Mouse (Mus musculus): ENCODE measurements around the gene Gm17349. TPM values are rescaled to one million over a fixed set of nuclear protein-coding genes. Genes with fewer than 3 reads are reported as not detected.

The Gm17349 gene
- polyA plus RNA-seq, 1 experiment, result 3.0 TPM

GRCm38 (mm10) chr15:99717386-99718334 lies 12.4 kb upstream of the Gm17349 start, which contains the start of gene Gpd1:
Gpd1 (plus strand) TSS chr15:99717515.
- Histone ChIP-seq H3K27me3 (ENCODE audit: control insufficient read depth, insufficient read depth, low read length) (no peaks in the 10 kb centered on the region), H3K4me1 (ENCODE audit: control insufficient read depth, insufficient read depth, insufficient read length, low read length) (peaks cover 27% of the 10 kb centered on the region), H3K4me3 (ENCODE audit: low read depth, low read length) (peak within 1 kb of the TSS; percentile 92), H3K27ac (ENCODE audit: insufficient read depth, low read depth, low read length) (peak within 1 kb of the TSS; percentile 93), H3K36me3 (ENCODE audit: control insufficient read depth, insufficient read depth, low read length) (peaks cover 34% of the 10 kb centered on the region)
- TF ChIP-seq CTCF (IDR thresholded peaks at IDR 0.05; ENCODE audit: extremely low read depth, insufficient read length, insufficient replicate concordance, low read depth, low read length) (no peak), POLR2A (IDR thresholded peaks at IDR 0.05; ENCODE audit: low read depth, low read length) (peak; percentile 95)
- 20% methylated on average over 26 of the region's 26 CpGs for WGBS

DNA sequence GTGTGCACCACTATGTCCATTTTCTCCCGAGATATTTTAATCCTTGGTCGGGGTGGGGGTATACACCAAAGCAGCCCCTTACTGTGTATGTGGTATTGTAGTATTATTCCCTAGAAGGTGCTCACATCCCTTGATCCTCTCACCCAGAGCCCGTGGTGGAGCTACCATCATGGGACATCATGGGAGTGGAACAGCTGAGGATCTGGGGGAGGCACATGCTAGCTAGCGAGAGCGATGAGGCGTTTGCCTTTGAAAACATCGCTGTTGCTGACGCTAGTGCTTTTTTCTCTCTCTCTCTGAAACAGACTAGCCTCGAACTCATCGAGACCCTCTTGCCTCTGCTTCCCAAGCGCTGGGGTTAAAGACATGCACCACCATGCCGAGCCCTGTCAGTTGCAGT lies 11.5 kb upstream of the Gm17349 start:
- H3K27ac ChIP-seq (ENCODE audit: insufficient read depth, low read depth, low read length), result peak overlapping the region; percentile 93; the same call in 1 of the 2 replicates
- WGBS, result 80% methylated on average over 12 of the region's 12 CpGs
- H3K27me3 ChIP-seq (ENCODE audit: control insufficient read depth, insufficient read depth, low read length), result no peaks in the 10 kb centered on the region
- H3K4me3 ChIP-seq (ENCODE audit: low read depth, low read length), result peak overlapping the region; percentile 12; the same call in 1 of the 2 replicates
- H3K4me1 ChIP-seq (ENCODE audit: control insufficient read depth, insufficient read depth, insufficient read length, low read length), result peaks cover 26% of the 10 kb centered on the region
- H3K36me3 ChIP-seq (ENCODE audit: control insufficient read depth, insufficient read depth, low read length), result peaks cover 35% of the 10 kb centered on the region
- TF ChIP-seq POLR2A (IDR thresholded peaks at IDR 0.05; ENCODE audit: low read depth, low read length) (no peak), CTCF (IDR thresholded peaks at IDR 0.05; ENCODE audit: extremely low read depth, insufficient read length, insufficient replicate concordance, low read depth, low read length) (no peak)

- TF ChIP-seq CTCF (IDR thresholded peaks at IDR 0.05; ENCODE audit: extremely low read depth, insufficient read length, insufficient replicate concordance, low read depth, low read length) (no peak), POLR2A (IDR thresholded peaks at IDR 0.05; ENCODE audit: low read depth, low read length) (no peak)
- WGBS, result 28% methylated on average over 11 of the region's 11 CpGs
- Histone ChIP-seq H3K4me1 (ENCODE audit: control insufficient read depth, insufficient read depth, insufficient read length, low read length) (peaks cover 25% of the 10 kb centered on the region), H3K27me3 (ENCODE audit: control insufficient read depth, insufficient read depth, low read length) (no peaks in the 10 kb centered on the region), H3K36me3 (ENCODE audit: control insufficient read depth, insufficient read depth, low read length) (peaks cover 37% of the 10 kb centered on the region), H3K4me3 (ENCODE audit: low read depth, low read length) (peak overlapping the region; percentile 20; the same call in 1 of the 2 replicates), H3K27ac (ENCODE audit: insufficient read depth, low read depth, low read length) (peak overlapping the region; percentile 93)
Observed at GRCm38 (mm10) chr15:99715982-99716746, 10.9 kb upstream of the Gm17349 start.

- peaks cover 25% of the 10 kb centered on the region for H3K4me1 ChIP-seq (ENCODE audit: control insufficient read depth, insufficient read depth, insufficient read length, low read length)
- TF ChIP-seq CTCF (IDR thresholded peaks at IDR 0.05; ENCODE audit: extremely low read depth, insufficient read length, insufficient replicate concordance, low read depth, low read length), result no peak
- no peak for TF ChIP-seq POLR2A (IDR thresholded peaks at IDR 0.05; ENCODE audit: low read depth, low read length)
- no peak overlapping the region for H3K4me3 ChIP-seq (ENCODE audit: low read depth, low read length)
- WGBS, result 30% methylated on average over 13 of the region's 13 CpGs
- no peaks in the 10 kb centered on the region for H3K27me3 ChIP-seq (ENCODE audit: control insufficient read depth, insufficient read depth, low read length)
- peak overlapping the region; percentile 93 for H3K27ac ChIP-seq (ENCODE audit: insufficient read depth, low read depth, low read length)
- H3K36me3 ChIP-seq (ENCODE audit: control insufficient read depth, insufficient read depth, low read length), result peaks cover 37% of the 10 kb centered on the region
Observed at GRCm38 (mm10) chr15:99715361-99715865, 10.1 kb upstream of the Gm17349 start.

DNA sequence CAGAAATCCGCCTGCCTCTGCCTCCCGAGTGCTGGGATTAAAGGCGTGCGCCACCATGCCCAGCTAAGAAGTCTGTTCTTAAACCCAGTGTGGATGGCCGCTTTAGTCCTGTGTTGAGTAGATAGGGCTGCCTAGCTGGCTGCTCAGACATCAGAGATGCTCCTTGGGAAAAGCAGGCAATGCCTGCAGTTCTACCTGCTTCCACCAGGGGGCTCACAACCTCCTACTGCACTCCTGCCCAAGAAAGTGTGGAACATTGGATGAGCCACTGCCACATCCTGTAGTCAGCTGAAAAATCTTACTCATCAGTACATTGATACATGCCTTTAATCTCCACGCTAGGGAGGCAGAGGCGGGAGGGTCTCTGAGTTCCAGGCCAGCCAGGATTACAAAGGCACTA lies 9.6 kb upstream of the Gm17349 start:
- TF ChIP-seq CTCF (IDR thresholded peaks at IDR 0.05; ENCODE audit: extremely low read depth, insufficient read length, insufficient replicate concordance, low read depth, low read length), result peak; percentile 97; the same call in 1 of the 2 replicates
- TF ChIP-seq POLR2A (IDR thresholded peaks at IDR 0.05; ENCODE audit: low read depth, low read length), result no peak; the same call in 1 of the 2 replicates
- H3K4me1 ChIP-seq (ENCODE audit: control insufficient read depth, insufficient read depth, insufficient read length, low read length), result peaks cover 23% of the 10 kb centered on the region
- WGBS, result 48% methylated on average over 7 of the region's 7 CpGs

GRCm38 (mm10) chr15:99714206-99714605 lies 8.9 kb upstream of the Gm17349 start:
- TF ChIP-seq POLR2A (IDR thresholded peaks at IDR 0.05; ENCODE audit: low read depth, low read length) (no peak), CTCF (IDR thresholded peaks at IDR 0.05; ENCODE audit: extremely low read depth, insufficient read length, insufficient replicate concordance, low read depth, low read length) (no peak)
- H3K27ac ChIP-seq (ENCODE audit: insufficient read depth, low read depth, low read length), result no peak overlapping the region
- H3K36me3 ChIP-seq (ENCODE audit: control insufficient read depth, insufficient read depth, low read length), result peaks cover 42% of the 10 kb centered on the region
- no peak overlapping the region for H3K4me3 ChIP-seq (ENCODE audit: low read depth, low read length)
- H3K27me3 ChIP-seq (ENCODE audit: control insufficient read depth, insufficient read depth, low read length), result no peaks in the 10 kb centered on the region
- 75% methylated on average over 4 of the region's 4 CpGs for WGBS
- peaks cover 23% of the 10 kb centered on the region for H3K4me1 ChIP-seq (ENCODE audit: control insufficient read depth, insufficient read depth, insufficient read length, low read length)

More for the DNA sequence above, 9.6 kb upstream of the Gm17349 start:
- Histone ChIP-seq H3K27me3 (ENCODE audit: control insufficient read depth, insufficient read depth, low read length) (no peaks in the 10 kb centered on the region), H3K4me3 (ENCODE audit: low read depth, low read length) (no peak overlapping the region), H3K36me3 (ENCODE audit: control insufficient read depth, insufficient read depth, low read length) (peaks cover 36% of the 10 kb centered on the region), H3K27ac (ENCODE audit: insufficient read depth, low read depth, low read length) (peak overlapping the region; percentile 93)

Measured in small intestine, adult 2 months (tissue).